Comparison of ENCODE assay signal across 8 mouse cellular contexts in genomic region chr2:131939404-131940111, GRCm38 (mm10). TPM values are rescaled to one million over a fixed set of nuclear protein-coding genes. Genes with fewer than 3 reads are reported as not detected.
DNase-seq lines count a peak whose midpoint lies in the region; ATAC-seq and TF ChIP-seq lines count a peak whose summit lies in the region.

No protein-coding gene starts in this region.

- H3K4me1 ChIP-seq in thymus, adult 2 months (replicated peaks; ENCODE audit: control insufficient read depth, insufficient read depth, low read length), result no peaks in the 10 kb centered on the region
- no peaks in the 10 kb centered on the region for H3K4me1 ChIP-seq in forebrain, embryonic 15.5 days
- H3K4me1 ChIP-seq in liver, embryonic 12.5 days, result peaks cover 31% of the 10 kb centered on the region

- WGBS in thymus, adult 2 months, result 44% methylated on average over 8 of the region's 8 CpGs
- WGBS in forebrain, embryonic 15.5 days, result 40% methylated on average over 8 of the region's 8 CpGs
- WGBS in liver, embryonic 12.5 days (ENCODE audit: insufficient replicate concordance), result 33% methylated on average over 8 of the region's 8 CpGs

- no peaks in the 10 kb centered on the region for H3K36me3 ChIP-seq in thymus, adult 2 months (ENCODE audit: control insufficient read depth, insufficient read depth, low read length)
- peaks cover 19% of the 10 kb centered on the region for H3K36me3 ChIP-seq in forebrain, embryonic 15.5 days
- peaks cover 12% of the 10 kb centered on the region for H3K36me3 ChIP-seq in liver, embryonic 12.5 days

- H3K4me3 ChIP-seq in thymus, adult 2 months (ENCODE audit: control insufficient read depth, insufficient read depth, low read length), result no peak overlapping the region
- H3K4me3 ChIP-seq in forebrain, embryonic 15.5 days, result no peak overlapping the region
- H3K4me3 ChIP-seq in liver, embryonic 12.5 days, result no peak overlapping the region

- peak; percentile 83 for ATAC-seq in forebrain, embryonic 15.5 days (replicated peaks)
- no peak for ATAC-seq in liver, embryonic 12.5 days

- peak; percentile 35 for DNase-seq in thymus, adult 2 months
- no peak for DNase-seq in thymus, adult 18-20 months
- peak; percentile 72 for DNase-seq in c-Kit-positive CD71-positive TER-119-positive erythroid progenitor cells, embryonic 14.5 days (ENCODE audit: low spot score)
- peak; percentile 63 for DNase-seq in kidney, adult 9 months
- DNase-seq in naive thymus-derived CD4-positive, alpha-beta T cell, adult 2 months (ENCODE audit: low read depth), result peak; percentile 77
- DNase-seq in thymus, postnatal 14 days, result peak; percentile 44

- H3K27me3 ChIP-seq in thymus, adult 2 months (ENCODE audit: control insufficient read depth, insufficient read depth, low read length), result no peaks in the 10 kb centered on the region
- no peaks in the 10 kb centered on the region for H3K27me3 ChIP-seq in forebrain, embryonic 15.5 days
- no peaks in the 10 kb centered on the region for H3K27me3 ChIP-seq in liver, embryonic 12.5 days (replicated peaks)

- no peak overlapping the region for H3K4me2 ChIP-seq in forebrain, embryonic 15.5 days (replicated peaks)
- no peak overlapping the region for H3K4me2 ChIP-seq in liver, embryonic 12.5 days

- no peak; the same call in 1 of the 2 replicates for TF ChIP-seq CTCF in thymus, adult 2 months (IDR thresholded peaks at IDR 0.05; ENCODE audit: borderline replicate concordance, control insufficient read depth, extremely low read depth, insufficient read depth, low read length, poor library complexity)

- no peak overlapping the region for H3K27ac ChIP-seq in thymus, adult 2 months (ENCODE audit: control insufficient read depth, insufficient read depth, low read length)
- H3K27ac ChIP-seq in forebrain, embryonic 15.5 days (replicated peaks), result no peak overlapping the region; the same call in 1 of the 2 replicates
- peak overlapping the region; percentile 68 for H3K27ac ChIP-seq in liver, embryonic 12.5 days

- H3K9ac ChIP-seq in forebrain, embryonic 15.5 days (replicated peaks), result no peak overlapping the region
- no peak overlapping the region; the same call in 1 of the 2 replicates for H3K9ac ChIP-seq in liver, embryonic 12.5 days

- H3K9me3 ChIP-seq in forebrain, embryonic 15.5 days, result no peaks in the 10 kb centered on the region
- H3K9me3 ChIP-seq in liver, embryonic 12.5 days (replicated peaks), result no peaks in the 10 kb centered on the region

- TF ChIP-seq POLR2A in thymus, adult 2 months (IDR thresholded peaks at IDR 0.05; ENCODE audit: control insufficient read depth, extremely low read depth, insufficient read depth, low read length, poor library complexity), result no peak

RNA-seq across cellular contexts. Expression of gene Prnd, which starts 11.1 kb away (rescaled TPM):
- polyA plus RNA-seq in thymus, adult 2 months (2012; rRNA removed), result 1.7 and 1.8 TPM in 2 replicates
- 10.0 and 12.4 TPM in 2 replicates for polyA plus RNA-seq in forebrain, embryonic 15.5 days (2015; fragmentation: Nextera tagmentation; extraction: Ambion mirVana)
- 0.41 and 0.84 TPM in 2 replicates for polyA plus RNA-seq in liver, embryonic 12.5 days (2016; fragmentation: Nextera tagmentation; extraction: Ambion mirVana)

RNA-seq across cellular contexts. Expression of gene Prn, which starts 29.8 kb away (rescaled TPM):
- polyA plus RNA-seq in thymus, adult 2 months (2012; rRNA removed), result not detected in 2 replicates
- polyA plus RNA-seq in forebrain, embryonic 15.5 days (2015; fragmentation: Nextera tagmentation; extraction: Ambion mirVana), result 0.22 TPM in 1 of 2 replicates, not detected in the other
- polyA plus RNA-seq in liver, embryonic 12.5 days (2016; fragmentation: Nextera tagmentation; extraction: Ambion mirVana), result not detected in 2 replicates

RNA-seq across cellular contexts. Expression of gene Prnp, which starts 29.8 kb away (rescaled TPM):
- 39.9 and 43.8 TPM in 2 replicates for polyA plus RNA-seq in thymus, adult 2 months (2012; rRNA removed)
- 168 and 184 TPM in 2 replicates for polyA plus RNA-seq in forebrain, embryonic 15.5 days (2015; fragmentation: Nextera tagmentation; extraction: Ambion mirVana)
- 37.8 and 37.9 TPM in 2 replicates for polyA plus RNA-seq in liver, embryonic 12.5 days (2016; fragmentation: Nextera tagmentation; extraction: Ambion mirVana)

Comparison
In these comparisons a context has a peak if more than half of its experiments do, and no peak if none do; other contexts are left out.
1. DNase-seq: peak in thymus, adult 2 months (single experiment), c-Kit-positive CD71-positive TER-119-positive erythroid progenitor cells, embryonic 14.5 days (single experiment), kidney, adult 9 months (single experiment), naive thymus-derived CD4-positive, alpha-beta T cell, adult 2 months (single experiment) and thymus, postnatal 14 days (single experiment); none in thymus, adult 18-20 months (0 of 2).